Mouse (Mus musculus) hindbrain, postnatal 0 days (tissue): Measurements from ENCODE around the gene Zfp488. TPM values are rescaled to one million over a fixed set of nuclear protein-coding genes. Genes with fewer than 3 reads are reported as not detected.

Source experiments
- ATAC-seq: fragments of 200-750 bp; cut with Nextera tagmentation; 2 replicates; pipeline ENCODE4 v1.8.0; 2017; ENCODE audit warnings: mild to moderate bottlenecking, moderate TSS enrichment, moderate library complexity
- DNase-seq: peaks from one replicate; pipeline ENCODE4 v3.0.0-alpha.2; 2015; ENCODE audit warnings: low spot score
- H3K27ac ChIP-seq: fragments of 300-500 bp; sonication (generic); 2 replicates; pipeline ENCODE4 v1.5.1; 2014; ENCODE audit warnings: mild to moderate bottlenecking
- H3K27me3 ChIP-seq: fragments of 300-500 bp; sonication (generic); 2 replicates; pipeline ENCODE4 v1.6.1; 2014; ENCODE audit warnings: low read length, mixed read lengths; ENCODE audit not compliant: insufficient read depth
- H3K36me3 ChIP-seq: fragments of 300-500 bp; sonication (generic); 2 replicates; pipeline ENCODE4 v1.6.1; 2014; ENCODE audit warnings: low read length, mixed read lengths; ENCODE audit not compliant: insufficient read depth
- H3K4me1 ChIP-seq: fragments of 300-500 bp; sonication (generic); 2 replicates; pipeline ENCODE4 v1.6.1; 2014; ENCODE audit warnings: antibody characterized with exemption, low read length, mixed read lengths; ENCODE audit not compliant: insufficient read depth
- H3K4me2 ChIP-seq: fragments of 300-500 bp; sonication (generic); 2 replicates; pipeline ENCODE4 v1.6.1; 2014; ENCODE audit warnings: low read depth, mild to moderate bottlenecking, low read length, moderate library complexity, mixed read lengths
- H3K4me3 ChIP-seq: fragments of 300-500 bp; sonication (generic); 2 replicates; pipeline ENCODE4 v1.5.1; 2014; ENCODE audit warnings: low read length
- H3K9ac ChIP-seq: fragments of 300-500 bp; sonication (generic); replicated peaks from 2 replicates; pipeline ENCODE4 v1.6.1; 2014; ENCODE audit warnings: mild to moderate bottlenecking, low read length, moderate library complexity, mixed read lengths
- H3K9me3 ChIP-seq: fragments of 300-500 bp; sonication (generic); 2 replicates; pipeline ENCODE4 v1.6.1; 2016; ENCODE audit warnings: low read length, mixed read lengths
- CTCF ChIP-seq: IDR thresholded peaks from 2 replicates; pipeline ENCODE4 v1.5.1; 2016; ENCODE audit warnings: antibody characterized with exemption, control low read depth, low read depth
- WGBS: fragments of 180-500 bp; shearing (Covaris S2); extraction: QIAGEN DNeasy Blood & Tissue Kit; methylation state at CpG from one replicate; pipeline ENCODE4 v1.1.7; 2014; 5-methylcytosine and 5-hydroxymethylcytosine counted together
- polyA plus RNA-seq: library from polyadenylated mRNA; unstranded; fragments of >200 nt; fragmentation: Nextera tagmentation; extraction: Ambion mirVana; gene quantifications from 2 replicates; pipeline ENCODE4 v1.2.1, GENCODE M21; 2015
- total RNA-seq: library from RNA; depleted of rRNA; stranded (reverse); fragments of >200 nt; gene quantifications from 2 replicates; pipeline ENCODE4 v1.2.3, GENCODE M21; 2014

The Zfp488 gene
- total and polyA plus RNA-seq, 2 experiments from 2014 or later: 1.9 to 7.7 TPM

GRCm38 (mm10) chr14:33974752-33975151, 3.8 kb downstream of the Zfp488 start:
- Histone ChIP-seq H3K9me3 (no peaks in the 10 kb centered on the region), H3K27me3 (no peaks in the 10 kb centered on the region), H3K4me3 (no peak overlapping the region), H3K9ac (no peak overlapping the region), H3K36me3 (no peaks in the 10 kb centered on the region), H3K4me2 (no peak overlapping the region), H3K27ac (no peak overlapping the region), H3K4me1 (0 out of 2 replicates have a peak, but pooled peaks cover 5% of the 10 kb centered on the region)
- no peak for TF ChIP-seq CTCF
- DNase-seq (no peak), ATAC-seq (peak; percentile 45; the same call in 1 of the 2 replicates)
- 46% methylated on average over 5 of the region's 5 CpGs for WGBS

GRCm38 (mm10) chr14:33972679-33973078, 5.9 kb downstream of the Zfp488 start:
- DNase-seq: peak; percentile 71
- peak; percentile 76 for TF ChIP-seq CTCF
- no peak overlapping the region for H3K27ac ChIP-seq
- ATAC-seq: peak; percentile 77
- no peaks in the 10 kb centered on the region for H3K27me3 ChIP-seq
- H3K4me3 ChIP-seq: no peak overlapping the region
- no peaks in the 10 kb centered on the region for H3K36me3 ChIP-seq
- H3K4me1 ChIP-seq: no peaks in the 10 kb centered on the region
- H3K4me2 ChIP-seq: no peak overlapping the region
- H3K9me3 ChIP-seq: no peaks in the 10 kb centered on the region
- no peak overlapping the region for H3K9ac ChIP-seq
- 49% methylated on average over 7 of the region's 7 CpGs for WGBS

- Histone ChIP-seq H3K9ac (no peak overlapping the region), H3K9me3 (no peaks in the 10 kb centered on the region), H3K4me1 (no peaks in the 10 kb centered on the region), H3K4me3 (no peak overlapping the region), H3K4me2 (no peak overlapping the region), H3K27ac (no peak overlapping the region), H3K36me3 (no peaks in the 10 kb centered on the region), H3K27me3 (no peaks in the 10 kb centered on the region)
- WGBS: 62% methylated on average over 7 of the region's 7 CpGs
- peak; percentile 30 for TF ChIP-seq CTCF
- peak; percentile 45 for DNase-seq
- no peak for ATAC-seq
Observed at GRCm38 (mm10) chr14:33965675-33966074, 12.9 kb downstream of the Zfp488 start.

GRCm38 (mm10) chr14:33959341-33959740, 19.2 kb downstream of the Zfp488 start:
- DNase-seq (peak; percentile 79), ATAC-seq (no peak)
- no peak overlapping the region for H3K9ac ChIP-seq
- no peak overlapping the region for H3K4me3 ChIP-seq
- H3K9me3 ChIP-seq: no peaks in the 10 kb centered on the region
- no peak overlapping the region for H3K4me2 ChIP-seq
- no peak overlapping the region for H3K27ac ChIP-seq
- no peaks in the 10 kb centered on the region for H3K27me3 ChIP-seq
- 16% methylated on average over 9 of the region's 9 CpGs for WGBS
- TF ChIP-seq CTCF: peak; percentile 86
- no peaks in the 10 kb centered on the region for H3K4me1 ChIP-seq
- no peaks in the 10 kb centered on the region for H3K36me3 ChIP-seq

GRCm38 (mm10) chr14:33958841-33959240, 19.7 kb downstream of the Zfp488 start:
- Histone ChIP-seq H3K4me2 (no peak overlapping the region), H3K9ac (no peak overlapping the region), H3K4me3 (no peak overlapping the region), H3K9me3 (no peaks in the 10 kb centered on the region), H3K27ac (no peak overlapping the region), H3K4me1 (no peaks in the 10 kb centered on the region), H3K36me3 (no peaks in the 10 kb centered on the region), H3K27me3 (no peaks in the 10 kb centered on the region)
- no peak for DNase-seq
- no peak for ATAC-seq
- TF ChIP-seq CTCF: no peak
- WGBS: 63% methylated on average over 3 of the region's 3 CpGs

GRCm38 (mm10) chr14:33958186-33958585, 20.4 kb downstream of the Zfp488 start:
- TF ChIP-seq CTCF: no peak
- DNase-seq (no peak), ATAC-seq (no peak)
- H3K9ac ChIP-seq: no peak overlapping the region
- H3K36me3 ChIP-seq: no peaks in the 10 kb centered on the region
- no peaks in the 10 kb centered on the region for H3K4me1 ChIP-seq
- no peak overlapping the region for H3K27ac ChIP-seq
- H3K4me2 ChIP-seq: no peak overlapping the region
- no peak overlapping the region for H3K4me3 ChIP-seq
- 78% methylated on average over 4 of the region's 4 CpGs for WGBS
- H3K27me3 ChIP-seq: no peaks in the 10 kb centered on the region
- H3K9me3 ChIP-seq: no peaks in the 10 kb centered on the region

GRCm38 (mm10) chr14:33956055-33956454, 22.5 kb downstream of the Zfp488 start:
- Histone ChIP-seq H3K4me3 (no peak overlapping the region), H3K9me3 (no peaks in the 10 kb centered on the region), H3K27ac (no peak overlapping the region), H3K9ac (no peak overlapping the region), H3K27me3 (no peaks in the 10 kb centered on the region), H3K4me2 (no peak overlapping the region), H3K4me1 (no peaks in the 10 kb centered on the region), H3K36me3 (no peaks in the 10 kb centered on the region)
- DNase-seq (no peak), ATAC-seq (no peak)
- 80% methylated on average over 13 of the region's 13 CpGs for WGBS
- no peak for TF ChIP-seq CTCF
